Mouse (Mus musculus): ENCODE measurements at regions not wholly inside any gene's neighbourhood (a gene's known extent, or its start where the extent isn't known, plus 50 kb on each side); places are given as distances from the start of the nearest gene placed in this dataset.

GRCm38 (mm10) chr14:61686101-61686691, 78.9 kb downstream of the Kcnrg start:
- Histone ChIP-seq H3K4me3 (peak overlapping the region; percentile 30), H3K4me1 (peaks cover 27% of the 10 kb centered on the region), H3K27me3 (peaks cover 70% of the 10 kb centered on the region), H3K36me3 (no peaks in the 10 kb centered on the region), H3K27ac (no peak overlapping the region), H3K4me2 (replicated peaks) (peak overlapping the region; percentile 51), H3K9me3 (replicated peaks) (no peaks in the 10 kb centered on the region), H3K9ac (no peak overlapping the region; the same call in 1 of the 2 replicates)
- under 1% methylated on average over 30 of the region's 35 CpGs for WGBS
- ATAC-seq (ENCODE audit: low FRiP score) = no peak

DNA sequence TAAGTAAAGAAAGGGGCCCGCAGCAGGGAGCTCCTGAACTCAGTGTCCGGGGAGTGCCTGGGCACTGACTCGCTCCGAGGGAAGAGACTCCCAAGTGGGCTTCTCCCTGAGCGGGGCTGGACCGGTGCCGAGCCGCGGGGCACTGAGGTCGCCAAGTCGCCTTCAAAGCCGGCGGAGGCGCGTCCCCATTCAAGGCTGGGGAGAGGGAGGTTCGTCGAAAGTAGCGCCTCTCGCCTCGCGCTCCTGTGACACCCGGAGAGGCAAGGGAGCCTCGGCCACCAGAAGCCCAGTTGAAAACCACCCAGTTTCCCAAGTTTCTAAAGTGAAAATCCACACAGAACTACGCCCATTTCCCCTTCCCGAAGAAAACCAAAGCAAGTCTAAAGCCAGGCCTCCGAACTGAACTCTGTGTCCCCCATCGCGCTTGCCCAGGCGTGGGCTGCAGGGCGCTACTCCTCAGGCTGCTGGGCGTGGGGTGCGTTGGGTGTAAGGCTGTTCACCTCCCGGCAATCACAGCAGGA, 79.6 kb downstream of the Kcnrg start:
- Histone ChIP-seq H3K4me1 (peaks cover 27% of the 10 kb centered on the region), H3K4me2 (replicated peaks) (peak overlapping the region; percentile 51), H3K4me3 (peak overlapping the region; percentile 30), H3K27me3 (peaks cover 77% of the 10 kb centered on the region), H3K9me3 (replicated peaks) (no peaks in the 10 kb centered on the region), H3K27ac (no peak overlapping the region), H3K36me3 (no peaks in the 10 kb centered on the region), H3K9ac (no peak overlapping the region; the same call in 1 of the 2 replicates)
- no peak for ATAC-seq (ENCODE audit: low FRiP score)
- WGBS = under 1% methylated on average over 32 of the region's 33 CpGs

DNA sequence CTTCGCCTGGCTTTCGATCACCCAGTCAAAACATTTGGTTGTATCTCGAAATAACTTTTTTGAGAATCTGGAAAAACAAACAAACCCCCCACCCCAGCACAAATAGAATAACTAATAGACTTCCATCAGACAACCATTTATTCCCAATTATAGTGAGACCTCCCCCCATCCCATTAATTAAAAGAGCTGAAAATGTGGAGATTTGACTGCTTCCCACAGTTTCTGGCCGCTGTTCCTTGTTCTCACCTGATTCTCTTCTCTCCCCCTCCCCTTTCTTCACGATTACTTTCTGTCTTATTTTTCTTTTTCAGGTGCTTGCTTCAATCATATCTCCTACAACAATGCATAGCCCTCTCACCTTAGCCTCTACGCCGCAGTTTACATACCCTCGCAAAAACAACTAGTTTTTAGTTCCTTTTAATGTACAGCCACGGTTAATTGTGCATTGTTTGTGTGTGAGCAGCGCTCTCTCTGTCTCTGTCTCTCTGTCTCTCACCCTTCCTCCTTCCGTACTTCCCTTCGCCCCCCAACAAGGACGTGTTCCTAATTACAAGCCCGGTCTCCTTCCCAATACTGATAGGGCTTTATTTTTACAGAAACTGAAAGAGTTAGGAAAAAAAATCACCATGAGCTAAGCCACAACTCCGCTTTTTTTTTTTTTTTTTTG, 80.2 kb downstream of the Kcnrg start:
- Histone ChIP-seq H3K27me3 (peaks cover 77% of the 10 kb centered on the region), H3K27ac (no peak overlapping the region), H3K9ac (no peak overlapping the region), H3K4me1 (peaks cover 27% of the 10 kb centered on the region), H3K36me3 (no peaks in the 10 kb centered on the region), H3K9me3 (replicated peaks) (no peaks in the 10 kb centered on the region), H3K4me2 (replicated peaks) (peak overlapping the region; percentile 51), H3K4me3 (peak overlapping the region; percentile 30)
- no peak for ATAC-seq (ENCODE audit: low FRiP score)
- WGBS = under 1% methylated on average over 15 of the region's 15 CpGs

- no peaks in the 10 kb centered on the region for H3K36me3 ChIP-seq
- no peak overlapping the region for H3K9ac ChIP-seq
- 5% methylated on average over 11 of the region's 11 CpGs for WGBS
- H3K9me3 ChIP-seq (replicated peaks) = no peaks in the 10 kb centered on the region
- peaks cover 25% of the 10 kb centered on the region for H3K4me1 ChIP-seq
- no peak for ATAC-seq (ENCODE audit: low FRiP score)
- H3K27ac ChIP-seq = no peak overlapping the region
- peaks cover 75% of the 10 kb centered on the region for H3K27me3 ChIP-seq
- no peak overlapping the region for H3K4me3 ChIP-seq
- no peak overlapping the region for H3K4me2 ChIP-seq (replicated peaks)
Observed at GRCm38 (mm10) chr14:61688013-61688520, 80.8 kb downstream of the Kcnrg start.

DNA sequence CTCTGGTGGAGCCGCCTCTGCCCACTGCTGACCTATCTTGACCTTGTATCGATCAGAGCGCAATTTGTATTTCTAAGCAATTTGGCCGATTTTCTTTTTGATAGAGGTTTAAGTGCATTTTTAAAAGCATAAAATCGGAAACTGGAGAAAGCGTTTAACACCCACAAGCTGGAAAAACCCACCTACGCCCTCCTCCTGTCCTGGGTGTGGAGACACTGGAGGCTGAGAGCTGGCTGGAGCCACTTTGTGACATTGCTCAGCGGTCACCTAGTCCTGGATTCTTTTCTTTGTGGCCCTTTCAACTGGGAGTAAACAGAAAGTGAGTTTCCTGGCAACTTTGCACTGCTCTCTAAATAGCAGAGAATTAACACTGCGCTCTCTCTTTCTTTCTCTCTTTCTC, 81.4 kb downstream of the Kcnrg start:
- peaks cover 25% of the 10 kb centered on the region for H3K4me1 ChIP-seq
- H3K4me2 ChIP-seq (replicated peaks) = peak overlapping the region; percentile 41; the same call in 1 of the 2 replicates
- no peak overlapping the region for H3K27ac ChIP-seq
- H3K9ac ChIP-seq = no peak overlapping the region
- H3K36me3 ChIP-seq = no peaks in the 10 kb centered on the region
- no peaks in the 10 kb centered on the region for H3K9me3 ChIP-seq (replicated peaks)
- no peak overlapping the region for H3K4me3 ChIP-seq
- no peak for ATAC-seq (ENCODE audit: low FRiP score)
- 2% methylated on average over 9 of the region's 9 CpGs for WGBS
- peaks cover 69% of the 10 kb centered on the region for H3K27me3 ChIP-seq

- Histone ChIP-seq H3K4me3 (peak overlapping the region; percentile 16), H3K27me3 (peaks cover 63% of the 10 kb centered on the region), H3K4me2 (replicated peaks) (peak overlapping the region; percentile 41), H3K36me3 (no peaks in the 10 kb centered on the region), H3K9me3 (replicated peaks) (no peaks in the 10 kb centered on the region), H3K4me1 (peaks cover 24% of the 10 kb centered on the region), H3K27ac (no peak overlapping the region), H3K9ac (no peak overlapping the region)
- no peak for ATAC-seq (ENCODE audit: low FRiP score)
- WGBS = under 1% methylated on average over 21 of the region's 21 CpGs
Observed at GRCm38 (mm10) chr14:61689281-61689680, 82.0 kb downstream of the Kcnrg start.

DNA sequence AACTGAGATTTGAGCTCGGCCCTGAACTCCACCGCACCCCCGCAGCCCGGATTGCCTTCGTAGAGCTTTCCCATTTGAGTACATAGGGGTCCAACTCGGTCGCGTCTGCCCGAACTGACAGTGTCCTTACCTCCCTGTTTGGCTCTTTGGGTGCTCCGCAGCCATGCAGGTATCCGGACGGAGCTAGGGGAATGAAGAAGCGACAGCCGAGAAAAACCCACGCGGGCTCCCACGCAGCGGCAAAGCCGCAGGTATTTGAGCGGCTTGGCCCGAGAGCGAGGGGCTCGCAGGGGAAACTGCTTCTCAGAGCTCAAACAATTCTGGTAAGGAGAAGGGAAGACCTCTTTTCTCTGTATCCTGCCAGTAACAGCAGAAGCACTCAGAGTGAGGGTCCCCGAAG, 82.5 kb downstream of the Kcnrg start:
- Histone ChIP-seq H3K27me3 (peaks cover 58% of the 10 kb centered on the region), H3K4me2 (replicated peaks) (peak overlapping the region; percentile 41; the same call in 1 of the 2 replicates), H3K36me3 (no peaks in the 10 kb centered on the region), H3K4me3 (0 out of 2 replicates have a peak overlapping the region, but pooled peaks have one; percentile 16), H3K9ac (no peak overlapping the region), H3K27ac (no peak overlapping the region), H3K9me3 (replicated peaks) (no peaks in the 10 kb centered on the region), H3K4me1 (peaks cover 19% of the 10 kb centered on the region)
- ATAC-seq (ENCODE audit: low FRiP score) = no peak
- 5% methylated on average over 24 of the region's 24 CpGs for WGBS

DNA sequence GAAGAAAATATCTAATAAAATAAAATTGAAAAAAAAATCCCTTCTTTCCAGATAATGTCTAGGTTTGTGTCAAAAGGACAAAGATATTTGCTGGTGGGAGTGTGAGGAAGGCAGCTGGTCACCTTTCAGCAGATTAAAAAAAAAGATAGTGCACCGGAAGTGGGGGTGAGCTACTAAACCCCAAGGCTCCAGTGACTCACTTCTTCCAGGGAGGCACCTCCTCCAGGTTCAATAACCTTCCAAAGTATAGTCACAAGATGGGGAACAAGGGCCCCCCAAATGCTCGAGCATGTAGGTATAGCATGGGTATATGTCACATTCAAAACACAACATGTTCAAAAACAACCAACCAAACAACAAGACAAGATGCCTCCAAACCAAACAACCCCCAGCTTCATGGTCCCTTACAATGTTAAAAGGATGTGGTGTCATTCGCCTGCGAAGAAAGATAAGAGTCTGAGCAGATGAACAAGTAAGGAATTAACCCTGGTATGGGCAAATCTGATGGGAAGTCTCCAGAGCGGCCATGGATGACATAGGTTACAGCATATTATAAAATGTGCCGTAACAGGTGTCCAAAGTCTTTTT, 84.6 kb downstream of the Kcnrg start:
- H3K27ac ChIP-seq = no peak overlapping the region
- no peaks in the 10 kb centered on the region for H3K36me3 ChIP-seq
- no peak for ATAC-seq (ENCODE audit: low FRiP score)
- no peak overlapping the region for H3K9ac ChIP-seq
- WGBS = 90% methylated on average over 6 of the region's 6 CpGs
- peaks cover 37% of the 10 kb centered on the region for H3K27me3 ChIP-seq
- peaks cover 8% of the 10 kb centered on the region for H3K4me1 ChIP-seq
- H3K4me2 ChIP-seq (replicated peaks) = no peak overlapping the region
- H3K9me3 ChIP-seq (replicated peaks) = no peaks in the 10 kb centered on the region
- H3K4me3 ChIP-seq = no peak overlapping the region

- Histone ChIP-seq H3K27me3 (peaks cover 21% of the 10 kb centered on the region), H3K36me3 (no peaks in the 10 kb centered on the region), H3K4me2 (replicated peaks) (no peak overlapping the region), H3K9me3 (replicated peaks) (no peaks in the 10 kb centered on the region), H3K9ac (no peak overlapping the region), H3K4me1 (no peaks in the 10 kb centered on the region), H3K4me3 (no peak overlapping the region), H3K27ac (no peak overlapping the region)
- no peak for ATAC-seq (ENCODE audit: low FRiP score)
- WGBS = 99% methylated on average over 3 of the region's 3 CpGs
Observed at GRCm38 (mm10) chr14:61694796-61695195, 87.5 kb downstream of the Kcnrg start.

GRCm38 (mm10) chr14:61696290-61696842, 89.1 kb downstream of the Kcnrg start:
- H3K4me1 ChIP-seq = no peaks in the 10 kb centered on the region
- no peak overlapping the region for H3K4me2 ChIP-seq (replicated peaks)
- no peak overlapping the region for H3K4me3 ChIP-seq
- peaks cover 5% of the 10 kb centered on the region for H3K27me3 ChIP-seq
- no peak overlapping the region for H3K27ac ChIP-seq
- no peak overlapping the region for H3K9ac ChIP-seq
- no peak for ATAC-seq (ENCODE audit: low FRiP score)
- 57% methylated on average over 7 of the region's 7 CpGs for WGBS
- H3K9me3 ChIP-seq (replicated peaks) = no peaks in the 10 kb centered on the region
- no peaks in the 10 kb centered on the region for H3K36me3 ChIP-seq

DNA sequence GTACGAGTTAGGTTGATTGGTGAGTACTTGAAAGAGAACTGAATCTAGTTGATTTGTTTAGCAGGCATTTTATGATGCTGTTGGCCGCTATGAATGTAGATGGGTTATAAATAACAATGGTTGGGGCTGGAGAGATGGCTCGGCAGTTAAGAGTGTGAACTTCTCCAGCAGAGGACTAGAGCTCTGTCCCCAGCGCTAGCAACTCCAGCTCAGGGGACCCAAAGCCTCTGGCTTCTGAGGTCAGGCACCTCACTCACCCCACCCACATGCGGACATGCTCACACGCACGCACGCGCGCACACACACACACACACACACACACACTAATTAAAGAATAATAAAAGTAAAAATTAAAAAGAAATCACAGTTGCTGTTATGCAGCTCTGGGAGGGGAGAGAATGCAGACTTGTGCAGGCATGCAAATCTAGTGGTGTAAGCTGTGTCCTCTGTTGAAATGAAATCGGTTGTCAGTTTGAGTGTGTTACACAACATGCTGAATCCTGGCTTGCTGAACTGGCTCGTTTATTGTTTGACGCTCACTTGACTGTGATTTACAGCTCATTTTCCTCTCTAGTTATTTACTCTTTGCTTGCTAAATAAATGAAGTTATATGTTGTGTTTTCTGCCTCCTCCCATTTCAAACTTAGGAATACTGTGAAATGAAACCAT, 89.8 kb downstream of the Kcnrg start:
- Histone ChIP-seq H3K27ac (no peak overlapping the region), H3K4me3 (no peak overlapping the region), H3K36me3 (no peaks in the 10 kb centered on the region), H3K9me3 (replicated peaks) (no peaks in the 10 kb centered on the region), H3K4me1 (no peaks in the 10 kb centered on the region), H3K9ac (no peak overlapping the region), H3K27me3 (no peaks in the 10 kb centered on the region; the same call in 1 of the 2 replicates), H3K4me2 (replicated peaks) (no peak overlapping the region)
- no peak for ATAC-seq (ENCODE audit: low FRiP score)
- WGBS = 79% methylated on average over 13 of the region's 13 CpGs

GRCm38 (mm10) chr14:61697704-61698103, 90.4 kb downstream of the Kcnrg start:
- H3K4me3 ChIP-seq = no peak overlapping the region
- no peaks in the 10 kb centered on the region; the same call in 1 of the 2 replicates for H3K27me3 ChIP-seq
- no peak for ATAC-seq (ENCODE audit: low FRiP score)
- no peak overlapping the region for H3K9ac ChIP-seq
- H3K4me1 ChIP-seq = no peaks in the 10 kb centered on the region
- H3K9me3 ChIP-seq (replicated peaks) = no peaks in the 10 kb centered on the region
- no peak overlapping the region for H3K4me2 ChIP-seq (replicated peaks)
- H3K27ac ChIP-seq = no peak overlapping the region
- no peaks in the 10 kb centered on the region for H3K36me3 ChIP-seq
- WGBS = 72% methylated on average over 10 of the region's 10 CpGs

All from hindbrain, embryonic 12.5 days (tissue).